Mouse (Mus musculus): ENCODE measurements around the gene Paxx. TPM values are rescaled to one million over a fixed set of nuclear protein-coding genes. Genes with fewer than 3 reads are reported as not detected.
"Not testable (repeated sequence)": the region's sequence is repeated elsewhere in the genome, so short reads cannot be mapped to it uniquely, and the experiment has no call there.

The Paxx gene
- polyA plus RNA-seq, 1 experiment: 62.7 TPM

DNA sequence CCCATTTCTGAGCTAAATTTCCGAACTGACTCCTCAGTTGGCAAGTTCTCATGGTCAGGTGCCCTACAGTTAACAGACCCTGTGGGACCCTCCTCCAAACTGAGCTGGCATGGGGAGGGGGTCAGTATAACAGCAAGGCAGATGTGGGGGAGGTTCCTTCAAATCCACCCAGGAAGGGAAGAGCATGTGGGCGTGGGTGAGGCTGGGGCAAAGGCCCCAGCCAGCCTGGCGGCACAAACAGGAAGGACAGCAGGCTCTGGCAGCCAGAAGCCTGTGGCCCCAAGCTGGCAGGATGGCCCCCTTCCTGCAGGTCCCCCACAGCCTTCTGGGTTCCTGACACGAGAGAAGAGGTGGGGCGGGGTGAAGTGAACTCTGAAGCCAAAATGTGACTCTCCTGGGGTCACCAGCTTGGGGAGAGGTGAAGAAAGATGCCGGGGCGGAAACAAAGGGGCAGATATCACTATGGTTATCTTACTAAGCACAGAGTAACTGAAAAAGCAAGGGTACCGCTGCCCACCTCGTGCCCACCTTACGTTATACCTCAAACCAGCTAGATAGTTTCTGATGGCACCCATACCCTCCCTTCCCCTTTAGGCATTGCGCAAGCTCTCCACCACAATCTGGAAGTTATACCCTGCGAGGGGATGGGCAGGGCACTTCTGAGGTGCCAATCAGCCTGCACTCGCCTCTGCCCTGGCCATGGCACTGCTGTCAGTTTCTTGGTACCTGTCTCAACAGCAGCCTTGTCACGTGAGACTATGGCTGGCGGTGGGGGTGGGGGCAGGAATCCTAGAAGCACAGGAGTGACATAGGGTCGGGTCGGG is 38.1 kb downstream of the Paxx start, which contains the start of gene Fut7:
Fut7 (plus strand) TSS at position 681 of the 824 bp plus-strand sequence.
- 40% methylated on average over 17 of the region's 17 CpGs for WGBS
- no peak for TF ChIP-seq CTCF (IDR thresholded peaks at IDR 0.05; ENCODE audit: extremely low read depth, insufficient read length, insufficient replicate concordance, low read depth, low read length)
- H3K36me3 ChIP-seq (ENCODE audit: control insufficient read depth, insufficient read depth, low read length): no peaks in the 10 kb centered on the region
- no peaks in the 10 kb centered on the region for H3K27me3 ChIP-seq (ENCODE audit: control insufficient read depth, insufficient read depth, low read length)
- H3K27ac ChIP-seq (ENCODE audit: insufficient read depth, low read depth, low read length): no peak within 1 kb of the TSS
- no peak within 1 kb of the TSS for H3K4me3 ChIP-seq (ENCODE audit: low read depth, low read length)
- peaks cover 14% of the 10 kb centered on the region for H3K4me1 ChIP-seq (ENCODE audit: control insufficient read depth, insufficient read depth, insufficient read length, low read length)

DNA sequence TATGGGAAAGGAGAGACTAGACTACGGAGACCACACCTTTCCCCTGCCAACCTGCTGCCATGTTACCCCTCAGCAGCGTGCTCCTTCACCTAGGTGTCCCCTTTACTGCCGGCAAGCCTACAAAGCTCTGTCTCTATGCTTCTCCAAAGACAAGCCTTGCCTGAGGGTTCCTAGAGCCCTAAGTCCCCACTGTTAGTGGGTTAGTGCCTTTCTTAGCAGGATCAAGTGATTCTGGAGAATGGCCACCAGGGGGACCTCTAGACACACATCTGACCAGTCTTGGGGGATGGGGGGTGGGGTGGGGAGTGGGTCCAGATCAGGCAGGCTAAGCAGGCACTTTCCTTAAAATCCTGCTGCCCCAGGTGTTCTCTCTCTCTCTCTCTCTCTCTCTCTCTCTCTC is 39.0 kb downstream of the Paxx start:
- Histone ChIP-seq H3K27ac (ENCODE audit: insufficient read depth, low read depth, low read length) (no peak overlapping the region), H3K4me3 (ENCODE audit: low read depth, low read length) (no peak overlapping the region), H3K36me3 (ENCODE audit: control insufficient read depth, insufficient read depth, low read length) (no peaks in the 10 kb centered on the region), H3K4me1 (ENCODE audit: control insufficient read depth, insufficient read depth, insufficient read length, low read length) (peaks cover 17% of the 10 kb centered on the region), H3K27me3 (ENCODE audit: control insufficient read depth, insufficient read depth, low read length) (no peaks in the 10 kb centered on the region)
- WGBS: 28% methylated on average over 3 of the region's 3 CpGs
- TF ChIP-seq CTCF (IDR thresholded peaks at IDR 0.05; ENCODE audit: extremely low read depth, insufficient read length, insufficient replicate concordance, low read depth, low read length) (peak; percentile 65; the same call in 1 of the 2 replicates), POLR2A (IDR thresholded peaks at IDR 0.05; ENCODE audit: low read depth, low read length) (no peak)

DNA sequence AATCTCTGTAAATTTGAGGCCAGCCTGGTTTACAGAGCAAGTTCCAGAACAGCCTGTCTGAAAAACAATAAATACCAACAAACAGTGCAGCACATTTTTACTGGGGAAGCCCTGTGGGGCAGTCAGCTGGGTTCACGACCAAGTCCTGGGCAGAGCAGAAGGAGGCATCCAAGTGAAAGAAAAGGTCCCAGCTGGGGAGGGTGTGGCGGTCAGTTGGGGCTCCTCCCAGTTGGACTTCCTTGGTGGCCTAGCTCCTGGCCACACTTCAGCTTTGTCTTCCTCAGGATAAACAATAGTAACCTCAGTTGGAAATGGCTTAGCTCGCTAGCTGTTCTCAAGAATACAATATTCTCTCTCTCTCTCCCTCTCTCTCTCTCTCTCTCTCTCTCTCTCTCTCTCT is 43.5 kb downstream of the Paxx start:
- Histone ChIP-seq H3K36me3 (ENCODE audit: control insufficient read depth, insufficient read depth, low read length) (no peaks in the 10 kb centered on the region), H3K4me1 (ENCODE audit: control insufficient read depth, insufficient read depth, insufficient read length, low read length) (peaks cover 9% of the 10 kb centered on the region; the same call in 1 of the 2 replicates), H3K27me3 (ENCODE audit: control insufficient read depth, insufficient read depth, low read length) (no peaks in the 10 kb centered on the region), H3K27ac (ENCODE audit: insufficient read depth, low read depth, low read length) (no peak overlapping the region), H3K4me3 (ENCODE audit: low read depth, low read length) (no peak overlapping the region)
- TF ChIP-seq POLR2A (IDR thresholded peaks at IDR 0.05; ENCODE audit: low read depth, low read length) (no peak), CTCF (IDR thresholded peaks at IDR 0.05; ENCODE audit: extremely low read depth, insufficient read length, insufficient replicate concordance, low read depth, low read length) (no peak)
- WGBS: 32% methylated on average over 3 of the region's 3 CpGs

DNA sequence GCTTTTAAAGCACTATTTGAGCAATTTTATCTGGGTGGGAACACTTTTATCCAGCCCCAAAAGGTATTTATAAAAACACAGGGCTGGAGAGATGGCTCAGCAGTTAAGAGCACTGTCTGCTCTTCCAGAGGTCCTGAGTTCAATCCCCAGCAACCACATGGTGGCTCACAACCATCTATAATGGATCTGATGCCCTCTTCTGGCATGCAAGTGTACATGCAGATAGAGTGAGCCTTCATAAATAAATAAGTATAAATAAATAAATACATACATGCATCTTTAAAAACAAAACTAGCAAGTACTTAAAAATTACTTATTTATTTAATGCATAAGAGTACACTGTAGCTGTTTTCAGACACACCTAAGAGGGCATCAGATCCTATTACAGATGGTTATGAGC is 47.5 kb downstream of the Paxx start:
- not testable (repeated sequence) for H3K4me3 ChIP-seq (ENCODE audit: low read depth, low read length); H3K27me3 ChIP-seq (ENCODE audit: control insufficient read depth, insufficient read depth, low read length); H3K4me1 ChIP-seq (ENCODE audit: control insufficient read depth, insufficient read depth, insufficient read length, low read length); H3K27ac ChIP-seq (ENCODE audit: insufficient read depth, low read depth, low read length); H3K36me3 ChIP-seq (ENCODE audit: control insufficient read depth, insufficient read depth, low read length)

DNA sequence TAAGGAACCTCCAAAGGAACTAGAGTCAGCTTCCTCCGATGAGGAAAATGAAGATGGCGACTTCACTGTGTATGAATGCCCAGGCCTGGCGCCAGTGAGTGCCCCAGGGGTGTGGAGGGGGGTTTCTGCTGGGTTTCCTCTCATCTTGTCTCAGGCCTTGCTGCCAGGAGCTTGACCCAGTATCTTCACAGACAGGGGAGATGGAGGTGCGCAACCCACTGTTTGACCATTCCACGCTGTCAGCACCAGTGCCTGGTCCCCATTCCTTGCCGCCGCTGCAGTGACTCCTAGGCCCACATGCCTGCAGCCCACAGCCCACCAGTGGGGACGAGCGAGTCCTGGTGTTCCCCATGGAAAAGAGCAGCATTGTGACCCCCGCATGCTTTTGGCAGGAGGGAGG is 52.0 kb downstream of the Paxx start:
- no peaks in the 10 kb centered on the region for H3K27me3 ChIP-seq (ENCODE audit: control insufficient read depth, insufficient read depth, low read length)
- WGBS: 86% methylated on average over 10 of the region's 10 CpGs
- TF ChIP-seq CTCF (IDR thresholded peaks at IDR 0.05; ENCODE audit: extremely low read depth, insufficient read length, insufficient replicate concordance, low read depth, low read length) (no peak), POLR2A (IDR thresholded peaks at IDR 0.05; ENCODE audit: low read depth, low read length) (no peak)

More for the DNA sequence above, 52.0 kb downstream of the Paxx start:
- Histone ChIP-seq H3K27ac (ENCODE audit: insufficient read depth, low read depth, low read length) (no peak overlapping the region), H3K4me3 (ENCODE audit: low read depth, low read length) (no peak overlapping the region), H3K4me1 (ENCODE audit: control insufficient read depth, insufficient read depth, insufficient read length, low read length) (no peaks in the 10 kb centered on the region), H3K36me3 (ENCODE audit: control insufficient read depth, insufficient read depth, low read length) (peaks cover 9% of the 10 kb centered on the region)

Other genes starting within 250 kb of the Paxx start
- gene Nelfb, start 249.6 kb downstream of the Paxx start, polyA plus RNA-seq (2012; rRNA removed): 21.8 and 37.2 TPM in 2 replicates
- not detected in 2 replicates for gene Stpg3, start 246.5 kb downstream of the Paxx start, polyA plus RNA-seq (2012; rRNA removed)
- 0.10 TPM in 1 of 2 replicates, not detected in the other for gene Fam166a, start 242.3 kb downstream of the Paxx start, polyA plus RNA-seq (2012; rRNA removed)
- 481 and 881 TPM in 2 replicates for gene Tubb4b, start 236.4 kb downstream of the Paxx start, polyA plus RNA-seq (2012; rRNA removed)
- gene Slc34a3, start 226.7 kb downstream of the Paxx start, polyA plus RNA-seq (2012; rRNA removed): 0.05 and 5.6 TPM in 2 replicates
- gene Rnf224, start 224.3 kb downstream of the Paxx start, polyA plus RNA-seq (2012; rRNA removed): 0.10 TPM in 1 of 2 replicates, not detected in the other
- 7.3 and 145 TPM in 2 replicates for gene Rnf208, start 218.8 kb downstream of the Paxx start, polyA plus RNA-seq (2012; rRNA removed)
- gene Cysrt1, start 218.6 kb downstream of the Paxx start, polyA plus RNA-seq (2012; rRNA removed): 1.7 and 10.7 TPM in 2 replicates
- 15.3 and 45.8 TPM in 2 replicates for gene AL732309.1, start 214.2 kb downstream of the Paxx start, polyA plus RNA-seq (2012; rRNA removed)
- gene Tmem203, start 205.7 kb downstream of the Paxx start, polyA plus RNA-seq (2012; rRNA removed): 29.8 and 51.5 TPM in 2 replicates
- gene Tprn, start 198.5 kb downstream of the Paxx start, polyA plus RNA-seq (2012; rRNA removed): 183 and 436 TPM in 2 replicates
- 40.7 and 55.9 TPM in 2 replicates for gene Ssna1, start 188.7 kb downstream of the Paxx start, polyA plus RNA-seq (2012; rRNA removed)
- gene Anapc2, start 188.6 kb downstream of the Paxx start, polyA plus RNA-seq (2012; rRNA removed): 31.0 and 71.6 TPM in 2 replicates
- not detected in 2 replicates for gene Tmem210, start 172.9 kb downstream of the Paxx start, polyA plus RNA-seq (2012; rRNA removed)
- gene Lrrc26, start 171.2 kb downstream of the Paxx start, polyA plus RNA-seq (2012; rRNA removed): 49.7 and 138 TPM in 2 replicates
- 0.34 and 0.63 TPM in 2 replicates for gene Grin1, start 141.9 kb downstream of the Paxx start, polyA plus RNA-seq (2012; rRNA removed)
- gene Man1b1, start 128.8 kb downstream of the Paxx start, polyA plus RNA-seq (2012; rRNA removed): 11.1 and 20.5 TPM in 2 replicates
- 12.5 and 24.4 TPM in 2 replicates for gene Dpp7, start 104.7 kb downstream of the Paxx start, polyA plus RNA-seq (2012; rRNA removed)
- 130 and 360 TPM in 2 replicates for gene Uap1l1, start 95.4 kb downstream of the Paxx start, polyA plus RNA-seq (2012; rRNA removed)
- gene Sapcd2, start 88.8 kb downstream of the Paxx start, polyA plus RNA-seq (2012; rRNA removed): 15.4 and 28.8 TPM in 2 replicates
- gene Entpd2, start 65.2 kb downstream of the Paxx start, polyA plus RNA-seq (2012; rRNA removed): 25.8 and 50.7 TPM in 2 replicates
- gene Npdc1, start 61.7 kb downstream of the Paxx start, polyA plus RNA-seq (2012; rRNA removed): 103 and 117 TPM in 2 replicates
- 0.68 and 0.76 TPM in 2 replicates for gene Fut7, start 37.8 kb downstream of the Paxx start, polyA plus RNA-seq (2012; rRNA removed)
- 15.0 and 18.5 TPM in 2 replicates for gene Abca2, start 32.4 kb downstream of the Paxx start, polyA plus RNA-seq (2012; rRNA removed)
- 0.38 and 12.0 TPM in 2 replicates for gene Clic3, start 4.3 kb downstream of the Paxx start, polyA plus RNA-seq (2012; rRNA removed)
- gene Ptgds, start 9.0 kb upstream of the Paxx start, polyA plus RNA-seq (2012; rRNA removed): 0.28 and 0.39 TPM in 2 replicates
- not detected in 2 replicates for gene Lcn12, start 32.8 kb upstream of the Paxx start, polyA plus RNA-seq (2012; rRNA removed)
- 32.0 and 34.0 TPM in 2 replicates for gene Fbxw5, start 39.7 kb upstream of the Paxx start, polyA plus RNA-seq (2012; rRNA removed)
- 2.1 and 2.2 TPM in 2 replicates for gene C8g, start 40.6 kb upstream of the Paxx start, polyA plus RNA-seq (2012; rRNA removed)
- 8.2 and 13.7 TPM in 2 replicates for gene Traf2, start 85.8 kb upstream of the Paxx start, polyA plus RNA-seq (2012; rRNA removed)
- 209 and 413 TPM in 2 replicates for gene Edf1, start 96.8 kb upstream of the Paxx start, polyA plus RNA-seq (2012; rRNA removed)
- gene Mamdc4, start 113.8 kb upstream of the Paxx start, polyA plus RNA-seq (2012; rRNA removed): 0.52 and 1.1 TPM in 2 replicates
- gene Phpt1, start 114.1 kb upstream of the Paxx start, polyA plus RNA-seq (2012; rRNA removed): 15.8 and 29.7 TPM in 2 replicates
- gene Ajm1, start 120.7 kb upstream of the Paxx start, polyA plus RNA-seq (2012; rRNA removed): 1.7 and 2.2 TPM in 2 replicates
- 35.3 and 47.6 TPM in 2 replicates for gene Rabl6, start 147.4 kb upstream of the Paxx start, polyA plus RNA-seq (2012; rRNA removed)
- not detected in 2 replicates for gene Ccdc183, start 156.6 kb upstream of the Paxx start, polyA plus RNA-seq (2012; rRNA removed)
- gene Tmem141, start 160.9 kb upstream of the Paxx start, polyA plus RNA-seq (2012; rRNA removed): 10.0 and 11.7 TPM in 2 replicates
- gene Fcna, start 166.9 kb upstream of the Paxx start, polyA plus RNA-seq (2012; rRNA removed): 0.65 and 1.4 TPM in 2 replicates
- gene Lcn8, start 192.0 kb upstream of the Paxx start, polyA plus RNA-seq (2012; rRNA removed): not detected in 2 replicates
- not detected in 2 replicates for gene Lcn5, start 196.9 kb upstream of the Paxx start, polyA plus RNA-seq (2012; rRNA removed)
- not detected in 2 replicates for gene Lcn6, start 215.7 kb upstream of the Paxx start, polyA plus RNA-seq (2012; rRNA removed)
- not detected in 2 replicates for gene Lcn10, start 221.6 kb upstream of the Paxx start, polyA plus RNA-seq (2012; rRNA removed)
- not detected in 2 replicates for gene Obp2a, start 238.9 kb upstream of the Paxx start, polyA plus RNA-seq (2012; rRNA removed)
- gene Bmyc, start 245.6 kb upstream of the Paxx start, polyA plus RNA-seq (2012; rRNA removed): 22.9 and 28.4 TPM in 2 replicates

All from small intestine, adult 2 months (tissue).